Mouse (Mus musculus) CD8-positive naive resting alpha-beta T cell, adult 2 months (primary cell): ENCODE results near the gene Dapk3.
A peak's percentile ranks its signal among the peaks of the same experiment; 100 is the strongest.

Experiments used
- DNase-seq, 2 experiments: peaks; one replicate each; pipeline ENCODE4 v3.0.0; 2022; ENCODE audit warnings: low read depth in 2 of 2, low spot score in 2 of 2

The Dapk3 gene

DNA sequence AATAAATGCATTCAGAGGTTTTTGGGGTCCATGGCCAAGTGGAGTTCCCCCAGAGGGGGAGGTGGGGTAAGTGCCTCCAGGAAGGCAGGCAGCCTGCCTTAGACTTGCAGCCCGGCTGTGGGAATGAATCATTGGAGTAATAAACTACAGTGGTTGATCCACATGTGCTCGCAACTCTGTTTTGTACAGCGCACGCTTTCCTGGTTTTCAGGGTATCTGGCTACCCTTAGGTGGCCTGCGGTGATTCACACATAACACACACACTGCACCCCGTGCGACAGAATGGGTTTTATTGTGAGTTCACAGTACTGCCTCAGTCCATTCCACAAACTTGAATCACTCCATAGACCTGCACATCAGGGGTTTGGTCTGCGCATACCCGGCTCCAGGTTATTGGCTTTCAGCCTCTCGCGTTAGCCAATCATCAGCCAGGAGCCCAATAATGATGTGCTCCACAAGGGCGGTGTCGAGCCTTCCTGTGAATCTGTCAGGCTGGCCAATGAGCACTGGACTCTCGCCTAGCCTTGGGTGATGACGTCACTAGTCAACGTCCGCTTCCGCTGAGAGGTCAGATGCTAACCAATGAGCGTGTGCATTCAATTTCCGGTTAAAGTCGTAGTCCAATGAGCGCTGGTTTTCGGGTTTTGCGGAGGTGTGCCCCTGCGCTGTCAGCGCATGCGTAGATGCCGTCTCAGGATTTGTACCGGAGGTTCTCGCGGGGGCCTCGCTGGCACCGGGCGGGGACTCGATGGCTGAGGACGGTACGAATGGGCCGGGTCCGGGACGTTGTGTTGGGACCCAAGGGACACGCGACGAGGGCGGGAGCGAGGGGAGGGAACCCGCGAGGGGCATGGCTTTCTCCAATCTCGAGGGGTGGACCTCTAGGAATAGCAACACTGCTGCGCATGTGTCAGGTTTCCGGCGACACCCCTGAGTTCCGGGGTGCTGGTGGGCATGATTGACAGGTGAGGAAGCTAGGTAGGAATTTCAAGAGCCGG, at the start of gene Dapk3:
Gene Dapk3, plus strand, starts transcription at position 670 of the 998 bp plus-strand sequence.
- peak; percentile 92 to 93 for DNase-seq

DNA sequence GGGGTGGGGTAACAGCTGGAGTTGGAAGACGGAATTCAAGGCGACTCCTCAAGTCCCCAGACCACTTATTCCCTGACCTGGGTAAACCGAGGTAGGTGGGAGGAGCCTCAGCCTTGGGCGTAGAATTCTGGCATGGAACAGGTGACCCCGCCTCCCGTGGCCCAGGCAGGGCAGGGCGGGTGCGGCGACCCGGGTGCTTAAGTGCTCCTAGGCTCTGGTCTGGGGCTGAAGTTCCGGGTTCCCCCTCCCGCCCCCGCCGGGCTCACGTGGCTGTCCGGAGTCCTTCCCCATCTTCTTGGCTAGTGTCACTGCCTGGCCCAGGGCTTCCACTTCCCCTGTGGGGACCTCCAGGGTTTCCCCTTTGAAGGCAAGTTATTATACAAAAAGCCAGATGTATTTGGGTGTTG, 48.6 kb upstream of the Dapk3 start:
- peak in 1 of 2 experiments; percentile 32 for DNase-seq

DNA sequence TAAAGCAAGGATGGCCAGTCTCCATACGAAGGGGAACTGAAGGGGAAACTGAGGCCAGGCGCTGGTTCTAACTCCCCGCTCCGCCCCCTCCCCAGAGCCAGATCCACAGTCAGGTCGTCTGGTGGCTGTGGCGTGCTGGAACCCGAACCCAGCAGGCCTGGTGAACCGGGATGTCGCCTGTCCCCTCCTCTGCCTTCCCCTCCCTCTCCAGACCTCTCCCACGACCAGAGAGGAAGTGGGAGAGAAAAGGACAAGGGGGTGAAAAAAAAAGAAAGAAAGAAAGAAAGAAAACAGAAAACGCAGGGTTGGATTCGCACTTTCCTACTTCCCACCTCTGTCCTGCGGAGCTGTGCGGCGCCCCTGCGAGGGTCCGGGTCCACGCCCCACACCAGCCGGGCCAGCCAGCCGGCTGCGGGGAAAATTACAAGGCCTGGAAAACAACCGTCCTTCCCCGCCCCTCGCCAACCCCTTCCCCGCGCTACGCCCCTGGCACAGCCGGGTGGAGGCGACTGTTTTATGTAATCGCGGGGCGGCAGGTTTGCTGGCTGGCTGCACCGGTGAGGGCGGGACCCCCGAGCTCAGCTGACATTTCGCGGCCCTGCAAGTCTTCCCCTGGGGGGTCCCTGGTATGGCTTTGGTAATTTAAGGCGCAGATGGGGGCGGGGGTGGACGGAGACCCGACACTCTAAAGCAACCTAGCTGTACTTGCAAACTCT, 47.7 kb upstream of the Dapk3 start, which contains the start of gene Zbtb7a:
Gene Zbtb7a, plus strand, starts transcription at position 255 of the 716 bp plus-strand sequence.
- DNase-seq, result no peak

DNA sequence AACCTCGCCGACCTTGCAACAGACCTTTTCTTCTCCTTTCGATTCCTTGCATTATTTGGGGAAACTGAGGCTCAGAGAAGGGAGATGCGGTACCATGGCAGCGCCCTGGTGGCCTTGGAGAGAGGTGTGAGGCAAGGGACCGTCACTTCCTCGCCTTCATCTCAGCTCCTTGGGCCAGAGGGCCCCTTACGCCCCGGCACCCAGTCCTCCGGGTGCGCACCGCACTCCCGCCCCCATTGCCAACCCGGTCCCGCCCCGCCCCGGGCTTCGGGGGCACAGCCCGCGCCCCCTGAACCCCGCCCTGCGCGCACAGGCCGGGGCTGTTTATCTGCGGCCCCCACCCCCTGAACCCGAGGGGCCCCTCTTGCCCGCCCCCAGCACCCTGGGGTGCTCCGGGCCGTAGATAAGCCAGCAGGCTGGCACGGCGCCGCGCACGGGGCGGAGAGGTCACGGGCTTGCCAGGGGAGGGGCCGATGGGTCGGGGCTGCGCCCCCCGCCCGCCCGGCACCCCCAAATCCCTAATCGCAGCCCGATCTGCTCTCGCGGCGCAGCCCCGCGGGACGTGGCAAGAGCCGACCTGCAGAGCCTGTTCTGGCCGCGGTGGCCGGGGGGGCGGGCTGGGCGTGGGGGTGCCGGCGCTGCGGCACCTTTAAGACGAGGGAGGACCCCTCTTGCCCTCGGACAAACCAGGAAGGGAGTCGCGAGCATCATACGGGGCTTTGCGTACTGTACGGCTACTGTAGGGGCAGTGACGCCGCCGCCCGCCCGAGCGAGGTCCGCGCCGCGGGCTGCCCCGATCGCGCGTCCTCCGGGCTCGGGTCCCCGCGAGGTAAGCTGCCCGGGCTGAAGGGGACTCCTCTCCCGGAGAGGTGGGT, 46.7 kb upstream of the Dapk3 start:
- DNase-seq, result peak in 1 of 2 experiments; percentile 24

DNA sequence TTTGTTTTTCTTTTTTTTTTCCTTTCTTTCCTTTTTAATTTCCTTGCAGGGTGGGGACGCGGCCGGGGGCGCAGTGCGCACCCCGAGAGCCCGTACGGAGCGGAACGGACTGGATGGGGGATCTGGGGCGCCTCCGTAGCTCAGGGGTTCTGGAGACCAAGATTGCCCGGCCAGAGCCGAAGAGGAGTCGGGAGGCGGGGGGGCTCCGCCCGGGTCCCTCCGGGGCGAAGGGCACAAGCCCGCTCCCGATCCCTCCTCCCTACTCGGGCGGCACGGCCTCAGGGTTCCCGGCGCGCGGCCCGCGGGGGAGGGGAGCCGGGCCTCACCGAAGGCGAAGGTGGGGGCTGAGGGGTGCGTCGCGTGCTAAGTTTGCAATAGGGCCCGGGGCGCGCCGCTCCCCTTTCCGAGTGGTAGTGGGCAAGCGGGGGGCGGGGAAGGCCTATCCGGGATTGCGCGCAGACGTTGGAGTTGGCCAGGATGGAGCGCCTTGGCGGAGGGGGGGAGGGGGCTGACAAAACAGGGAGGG, 46.0 kb upstream of the Dapk3 start:
- DNase-seq, result peak; percentile 69 to 72

DNA sequence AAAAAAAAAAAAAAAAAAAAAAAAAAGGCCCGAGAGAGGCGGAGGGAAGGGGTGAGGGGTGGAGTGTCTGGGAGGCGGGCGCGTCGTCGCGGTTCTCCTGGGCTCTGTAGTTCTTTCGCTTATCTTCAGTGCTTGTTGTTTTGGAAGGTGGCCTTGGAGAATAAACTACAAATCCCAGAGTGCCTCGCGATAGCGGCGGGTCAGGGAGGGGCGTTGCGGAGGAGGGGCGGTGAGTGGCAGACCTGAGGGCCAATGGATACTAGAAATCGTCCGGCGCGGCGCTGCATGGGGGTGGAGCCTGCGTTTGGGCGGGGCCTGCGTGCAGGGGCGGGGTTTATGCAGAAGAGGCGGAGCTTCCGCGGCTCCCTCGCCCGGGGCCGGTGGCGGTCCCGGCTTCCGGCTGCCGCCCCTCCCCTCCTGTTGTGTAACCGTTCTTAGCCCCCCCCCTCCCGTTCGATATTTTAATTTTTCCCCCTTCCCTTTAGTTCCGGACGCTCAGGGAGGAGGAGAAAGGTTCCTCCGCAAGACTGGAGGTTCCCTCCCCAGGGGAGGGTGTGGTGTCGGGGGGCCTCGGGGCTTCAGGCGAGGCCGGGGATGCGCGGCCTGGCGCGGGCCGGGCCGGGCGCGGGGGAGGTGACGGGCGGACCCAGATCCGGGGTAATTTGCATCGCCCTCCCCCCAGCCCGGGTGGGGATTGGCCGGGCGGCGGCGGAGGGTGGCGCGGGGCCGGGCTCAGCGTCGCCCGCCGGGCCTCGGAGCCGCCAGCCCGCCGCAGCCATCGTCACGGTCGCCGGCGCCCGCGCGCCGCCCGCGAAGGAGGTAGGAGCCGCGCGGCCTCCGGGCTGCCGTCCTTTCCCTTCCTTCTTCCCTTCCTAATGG, 45.3 kb upstream of the Dapk3 start:
- DNase-seq, result peak; percentile 100

DNA sequence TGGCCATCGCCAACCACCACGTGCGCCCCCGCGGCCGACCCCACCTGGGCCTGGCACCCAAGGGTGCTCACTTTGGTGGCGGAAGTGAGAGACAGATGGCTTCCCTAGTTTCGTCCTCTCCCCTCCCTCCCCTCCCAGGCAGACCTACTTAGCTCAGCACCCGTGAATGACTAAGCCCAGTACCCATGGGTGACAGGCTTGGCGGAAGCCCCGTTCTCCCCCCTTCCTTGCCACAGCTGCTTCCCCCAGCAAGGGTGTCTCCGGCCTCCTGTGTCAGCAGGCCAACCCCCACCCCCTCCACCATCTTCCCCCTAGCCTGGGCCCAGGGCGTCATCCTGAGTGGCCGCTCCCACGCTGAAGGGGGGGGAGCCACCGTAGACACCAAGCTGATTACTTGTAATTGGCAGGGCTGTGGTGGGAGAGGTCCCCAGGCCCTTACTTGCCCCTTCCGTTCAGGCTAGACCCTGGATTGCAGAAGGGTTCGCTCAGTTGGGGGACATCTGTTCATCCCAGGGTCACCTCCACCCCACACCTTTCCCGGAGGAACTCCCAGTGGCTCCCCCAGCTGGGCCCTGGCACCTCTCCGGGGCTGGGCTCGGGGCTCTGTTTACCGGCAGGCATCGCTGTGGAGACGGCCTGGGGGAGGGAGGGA, 44.5 kb upstream of the Dapk3 start:
- DNase-seq, result peak; percentile 56 to 67

DNA sequence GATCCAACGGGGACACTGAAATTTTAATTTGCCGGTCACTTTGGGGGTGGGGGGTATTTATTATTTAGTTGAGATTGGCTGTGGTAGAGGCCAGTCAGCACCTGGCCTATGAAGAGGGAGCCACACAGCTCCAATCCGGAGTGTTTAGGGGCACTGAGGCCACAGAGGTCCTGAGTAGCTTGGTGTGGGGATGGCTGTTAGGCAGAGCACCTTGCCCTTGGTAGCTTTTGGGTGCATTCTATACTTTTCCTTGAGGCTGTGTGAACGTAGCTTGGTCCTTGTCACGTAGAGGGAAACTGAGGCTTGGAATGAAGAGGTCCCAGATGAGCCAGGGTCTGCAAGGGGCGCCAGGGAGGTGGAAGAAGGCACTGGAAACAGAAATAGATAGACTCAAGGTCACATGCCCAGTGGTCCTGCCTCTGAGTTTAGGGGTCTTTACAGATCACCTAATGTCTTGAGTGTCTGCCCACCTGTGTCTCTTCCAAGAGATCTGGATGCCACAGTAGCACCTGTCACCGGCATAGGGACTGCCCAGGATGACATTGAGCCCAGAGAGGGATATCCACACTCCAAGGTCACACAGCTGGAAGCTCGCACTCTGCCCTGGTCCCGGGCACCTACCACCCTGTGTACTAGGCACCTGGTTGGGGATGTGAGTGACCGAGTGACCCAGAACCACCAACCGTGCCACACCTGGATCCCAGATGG, 43.8 kb upstream of the Dapk3 start:
- DNase-seq, result no peak

DNA sequence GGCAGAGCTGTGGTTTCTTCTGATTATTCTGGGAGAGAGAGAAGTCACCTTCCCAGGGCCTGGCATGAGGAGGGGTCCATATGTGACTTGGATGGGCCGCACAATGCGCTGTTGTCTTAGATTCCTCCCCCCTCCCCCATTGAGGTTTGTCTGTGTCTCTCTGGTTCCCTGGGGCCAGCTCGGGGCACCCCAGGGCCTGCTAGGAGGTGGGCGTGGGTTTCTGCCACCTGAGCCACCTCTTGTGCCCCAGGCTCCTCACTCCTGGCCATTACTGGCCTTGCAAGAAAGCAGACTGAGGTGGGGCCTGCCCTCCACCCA, 43.3 kb upstream of the Dapk3 start:
- DNase-seq, result no peak

DNA sequence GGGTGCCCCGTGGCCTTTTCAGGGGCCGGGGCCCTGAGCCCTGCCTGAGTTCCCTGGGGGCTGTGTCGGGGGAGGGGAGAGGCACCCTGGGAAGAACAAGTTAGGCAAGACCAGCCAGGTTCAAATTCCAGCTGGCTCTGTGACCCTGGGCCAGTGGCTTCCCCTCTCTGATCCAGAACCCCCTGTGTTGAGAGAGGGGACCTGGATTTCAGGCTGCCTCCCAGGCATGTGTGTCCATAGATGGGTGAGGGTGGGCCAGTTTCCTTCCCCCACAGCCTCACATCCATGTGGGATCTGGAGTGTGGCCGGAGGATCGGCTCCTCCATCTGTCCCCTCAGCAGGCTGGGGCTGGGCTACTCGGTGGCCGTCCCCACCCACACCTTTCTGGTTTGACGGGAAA, 42.8 kb upstream of the Dapk3 start:
- no peak for DNase-seq

DNA sequence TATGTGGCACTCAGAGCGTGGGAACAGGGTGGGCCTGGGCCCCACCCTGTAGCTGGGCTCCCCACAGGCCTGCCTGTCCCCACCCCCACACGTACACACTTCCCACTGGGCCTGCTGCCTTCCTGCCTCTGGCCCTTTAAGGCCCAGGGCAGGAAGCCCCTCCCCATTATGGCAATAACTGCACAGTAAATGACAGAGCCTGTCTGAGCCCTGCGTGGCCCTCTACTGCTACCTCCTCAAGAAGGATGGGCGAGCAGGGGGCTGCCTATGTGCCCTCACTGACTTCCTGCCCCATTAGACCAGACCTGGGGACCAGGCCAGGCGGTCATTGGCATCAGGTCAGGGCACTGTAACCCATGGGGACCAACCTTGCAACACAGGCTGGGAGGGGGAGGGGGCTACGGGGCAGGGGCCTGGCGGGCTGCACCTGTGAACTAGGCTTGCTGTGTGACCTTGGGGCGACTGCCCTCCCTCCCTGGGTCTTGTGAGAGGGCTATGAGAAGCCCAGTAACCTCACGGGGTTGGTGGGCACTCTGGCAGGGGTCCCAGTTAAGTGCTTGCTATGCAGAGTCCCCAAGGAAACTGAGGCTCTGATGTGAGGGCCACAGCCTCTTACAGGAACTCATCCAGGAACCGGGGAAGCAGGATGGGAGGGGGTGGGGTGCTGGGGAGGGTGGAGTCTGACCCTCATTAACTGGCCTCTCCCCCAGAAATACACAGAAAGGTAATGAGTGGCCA, 41.9 kb upstream of the Dapk3 start:
- DNase-seq, result no peak

DNA sequence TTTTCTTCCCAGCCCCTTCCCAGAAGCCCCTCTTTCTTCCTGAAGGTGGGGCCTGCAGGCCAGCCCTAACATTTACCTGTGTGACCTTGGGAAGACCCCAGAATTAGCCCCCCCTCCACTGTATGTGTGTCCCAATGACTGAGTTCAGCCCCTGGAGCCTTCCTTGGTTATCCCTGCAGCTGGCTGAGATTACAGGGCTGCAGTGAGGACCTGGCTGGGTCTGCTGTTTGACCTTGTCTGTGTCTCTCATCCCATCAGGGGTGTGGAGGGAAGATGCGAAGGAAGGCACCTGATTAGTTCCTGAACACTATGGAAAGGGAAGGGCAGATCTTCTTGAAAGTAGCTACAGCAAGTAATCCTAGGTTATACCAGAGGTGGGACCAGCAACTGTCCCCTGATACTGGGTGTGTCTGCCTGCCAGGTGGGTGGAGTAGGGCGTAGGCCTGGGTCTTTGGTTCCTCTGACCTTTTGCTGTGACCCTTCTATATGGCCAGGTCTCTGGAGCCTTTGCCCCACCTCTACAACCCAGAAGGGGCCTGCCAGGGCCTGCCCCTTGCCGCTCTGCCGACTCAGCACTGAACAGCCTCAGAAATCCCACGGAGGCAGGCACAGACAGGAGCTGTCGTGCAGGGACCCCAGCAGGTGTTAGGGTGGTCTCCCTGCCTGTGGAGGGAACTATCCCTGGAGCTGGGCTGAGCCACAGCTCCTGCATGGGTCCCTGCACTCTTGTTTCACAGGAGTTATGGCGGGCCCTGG, 41.2 kb upstream of the Dapk3 start:
- no peak for DNase-seq

DNA sequence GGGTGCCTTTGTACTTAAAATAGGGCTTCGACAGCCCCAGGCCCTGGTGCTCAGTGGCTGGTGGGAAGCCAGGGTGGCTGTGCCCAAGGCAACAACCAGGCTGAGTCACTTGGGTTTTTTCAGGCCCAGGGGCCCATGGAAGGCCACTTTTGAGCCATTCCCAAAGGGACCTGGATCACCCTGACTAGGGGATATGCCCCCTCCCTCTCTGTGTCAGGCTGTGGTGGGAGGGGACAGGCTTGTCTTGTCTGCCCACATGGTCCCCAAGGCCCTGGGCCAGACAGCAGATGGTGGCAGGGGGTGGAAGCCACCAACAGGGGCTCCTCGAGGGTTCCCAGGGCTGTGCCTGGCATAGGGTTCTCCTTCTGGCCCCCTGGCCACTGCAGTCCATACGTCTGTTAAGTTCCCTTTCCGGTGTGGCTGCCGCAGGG, 40.2 kb upstream of the Dapk3 start:
- no peak for DNase-seq

DNA sequence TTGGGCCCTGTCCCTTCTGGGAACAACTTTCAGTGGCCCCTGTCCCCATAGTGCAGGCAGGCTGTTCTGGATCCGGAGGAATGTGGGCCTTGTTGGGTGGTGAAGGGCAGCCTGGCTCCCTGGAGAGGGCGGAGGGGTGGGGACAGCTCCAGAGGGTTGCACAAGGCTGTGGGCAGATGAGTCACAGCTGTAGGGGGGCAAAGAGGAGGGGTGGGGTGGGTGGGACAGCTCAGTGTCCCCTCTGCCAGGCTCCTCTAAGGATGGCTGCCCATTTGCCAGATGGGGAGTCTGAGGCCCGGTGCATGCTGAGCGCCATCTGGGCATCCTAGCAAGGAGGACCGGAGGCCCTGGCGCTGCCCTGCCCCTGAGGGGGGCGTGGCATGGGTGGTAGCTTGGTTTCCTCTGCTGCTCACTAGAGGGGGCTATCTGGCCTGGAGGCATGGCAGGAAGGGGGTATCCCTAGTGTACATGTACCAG, 39.6 kb upstream of the Dapk3 start:
- no peak for DNase-seq

DNA sequence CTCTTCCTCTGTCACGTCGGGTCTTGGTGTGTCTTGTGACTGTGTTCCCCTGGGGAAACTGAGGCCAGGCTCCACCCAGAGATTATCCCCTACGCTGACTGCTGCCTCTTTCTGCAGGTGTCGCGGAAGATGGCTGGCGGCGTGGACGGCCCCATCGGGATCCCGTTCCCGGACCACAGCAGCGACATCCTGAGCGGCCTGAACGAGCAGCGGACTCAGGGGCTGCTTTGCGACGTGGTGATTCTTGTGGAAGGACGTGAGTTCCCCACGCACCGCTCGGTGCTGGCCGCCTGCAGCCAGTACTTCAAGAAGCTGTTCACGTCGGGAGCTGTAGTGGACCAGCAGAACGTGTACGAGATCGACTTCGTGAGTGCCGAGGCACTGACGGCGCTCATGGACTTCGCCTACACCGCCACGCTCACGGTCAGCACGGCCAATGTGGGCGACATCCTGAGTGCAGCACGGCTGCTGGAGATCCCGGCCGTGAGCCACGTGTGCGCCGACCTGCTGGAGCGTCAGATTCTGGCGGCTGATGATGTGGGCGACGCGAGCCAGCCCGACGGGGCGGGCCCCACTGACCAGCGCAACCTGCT, 38.9 kb upstream of the Dapk3 start:
- no peak for DNase-seq

DNA sequence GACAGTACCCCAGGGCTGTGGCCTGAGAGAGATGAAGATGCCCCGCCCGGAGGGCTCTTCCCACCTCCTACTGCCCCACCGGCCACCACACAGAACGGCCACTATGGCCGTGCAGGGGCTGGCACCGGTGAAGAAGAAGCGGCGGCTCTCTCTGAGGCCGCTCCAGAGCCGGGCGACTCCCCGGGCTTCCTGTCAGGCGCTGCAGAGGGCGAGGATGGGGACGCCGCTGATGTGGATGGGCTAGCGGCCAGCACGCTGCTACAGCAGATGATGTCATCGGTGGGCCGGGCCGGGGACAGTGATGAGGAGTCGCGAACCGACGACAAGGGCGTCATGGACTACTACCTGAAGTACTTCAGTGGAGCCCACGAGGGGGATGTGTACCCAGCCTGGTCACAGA, 38.1 kb upstream of the Dapk3 start:
- DNase-seq, result no peak

DNA sequence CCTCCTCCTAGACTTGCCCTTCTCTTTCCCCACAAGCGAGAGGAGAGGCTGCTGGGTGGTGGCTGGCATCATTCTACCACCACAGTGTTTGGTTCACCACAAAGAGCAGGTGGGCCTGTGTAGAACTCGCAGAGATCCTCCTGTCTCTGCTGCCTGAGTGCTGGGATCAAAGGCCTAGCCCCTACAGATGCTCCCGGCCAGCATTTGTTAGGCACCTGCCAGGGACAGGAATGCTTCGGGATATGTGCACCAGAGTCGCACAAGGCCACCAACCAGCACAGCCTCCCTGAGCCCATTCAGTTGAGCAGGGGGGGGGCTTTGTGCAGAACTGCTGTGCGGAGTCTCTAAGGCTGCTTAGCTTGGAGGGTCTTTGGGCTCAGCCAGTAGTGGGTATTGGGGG, 37.5 kb upstream of the Dapk3 start:
- no peak for DNase-seq
